Mouse (Mus musculus): ENCODE results near the gene Cnnm2.

Gene Cnnm2

DNA sequence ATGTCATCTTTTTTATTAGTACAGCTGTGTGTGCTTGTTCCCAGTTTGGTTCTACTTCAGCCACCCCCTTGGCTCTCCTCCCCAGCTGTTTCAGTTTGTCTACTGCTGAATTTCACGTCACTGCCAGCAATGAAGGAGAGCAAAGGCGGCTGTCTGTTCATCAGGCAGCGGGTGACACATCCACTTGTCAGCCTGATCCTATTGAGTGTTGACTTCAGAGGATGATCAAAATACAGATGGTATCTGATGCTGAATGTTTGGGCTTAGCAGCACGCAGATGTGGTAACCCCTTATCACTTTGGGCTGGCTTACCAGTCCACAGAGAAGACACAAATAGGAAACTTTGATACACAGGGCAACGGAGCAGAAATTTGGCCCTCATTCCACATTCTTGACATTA lies 85.1 kb downstream of the Cnnm2 start:
- no peak for DNase-seq (ENCODE audit: low read depth, low spot score)

DNA sequence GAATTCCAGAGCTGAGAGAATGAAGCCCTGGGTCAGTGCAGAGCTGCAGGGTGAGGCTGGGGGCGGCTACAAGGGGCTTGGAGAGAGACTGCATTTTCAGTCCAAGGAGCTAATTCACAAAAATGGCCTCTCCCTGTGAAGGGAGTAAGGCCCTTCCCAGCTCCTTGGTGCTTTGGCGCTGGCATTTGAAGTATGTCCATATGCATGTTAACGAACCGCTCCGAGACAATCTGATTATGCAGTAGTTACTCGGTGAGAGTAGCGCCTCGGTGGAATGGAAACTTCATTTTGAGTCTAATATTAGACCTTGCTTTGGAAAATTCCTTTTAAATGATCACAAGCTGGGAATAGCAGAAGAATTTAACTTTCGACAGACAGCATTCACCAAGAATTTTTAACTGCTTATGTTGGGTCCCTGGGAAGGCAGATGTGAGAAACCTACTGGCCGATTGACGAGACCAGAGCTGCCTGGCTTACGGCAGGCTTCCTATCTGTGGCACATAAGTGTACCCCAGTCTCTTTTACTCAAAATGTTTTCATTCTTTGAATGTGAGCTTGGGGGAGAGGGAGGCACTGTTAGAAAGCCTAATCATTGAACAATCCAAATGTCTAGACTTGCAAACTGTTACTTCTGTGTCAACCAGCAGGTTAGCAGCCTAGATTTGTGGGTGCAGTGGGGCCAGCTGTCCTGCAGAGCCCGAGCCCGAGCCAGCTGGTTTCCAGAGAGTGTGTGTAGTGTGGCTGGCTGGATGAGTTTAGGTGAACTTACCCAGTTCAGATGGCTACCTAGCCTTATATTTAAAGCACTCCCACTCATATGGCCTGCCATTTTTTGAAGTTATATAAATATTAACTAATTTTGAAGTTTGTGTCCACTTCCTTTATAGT lies 87.2 kb downstream of the Cnnm2 start:
- no peak for DNase-seq (ENCODE audit: low read depth, low spot score)

DNA sequence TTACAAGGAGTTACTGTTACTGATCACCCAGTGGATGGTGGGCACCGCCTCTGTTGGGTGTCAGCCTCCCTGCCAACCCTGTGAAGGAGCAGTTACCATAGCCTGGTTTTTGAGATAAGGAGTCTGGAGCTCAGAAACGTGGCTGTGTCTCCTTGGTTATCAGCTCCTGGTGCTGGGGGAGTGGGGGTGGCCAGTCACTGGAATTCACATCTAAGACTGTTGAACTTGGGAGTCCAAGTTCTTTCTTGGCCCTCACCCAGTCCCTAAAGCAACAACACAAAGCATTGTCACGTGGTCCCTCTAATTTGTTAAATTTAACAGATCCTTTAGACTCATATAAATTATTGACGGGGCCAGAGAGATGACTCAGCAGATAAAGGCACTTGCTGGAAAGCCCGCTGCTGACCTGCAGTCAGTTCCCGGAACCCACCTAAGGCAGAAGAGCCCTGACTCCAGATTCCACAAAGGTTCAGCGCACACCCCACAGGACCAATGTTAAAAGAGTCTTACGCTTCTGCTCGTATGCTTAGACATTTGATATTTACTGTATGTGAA lies 88.1 kb downstream of the Cnnm2 start:
- DNase-seq (ENCODE audit: low read depth, low spot score) = no peak

DNA sequence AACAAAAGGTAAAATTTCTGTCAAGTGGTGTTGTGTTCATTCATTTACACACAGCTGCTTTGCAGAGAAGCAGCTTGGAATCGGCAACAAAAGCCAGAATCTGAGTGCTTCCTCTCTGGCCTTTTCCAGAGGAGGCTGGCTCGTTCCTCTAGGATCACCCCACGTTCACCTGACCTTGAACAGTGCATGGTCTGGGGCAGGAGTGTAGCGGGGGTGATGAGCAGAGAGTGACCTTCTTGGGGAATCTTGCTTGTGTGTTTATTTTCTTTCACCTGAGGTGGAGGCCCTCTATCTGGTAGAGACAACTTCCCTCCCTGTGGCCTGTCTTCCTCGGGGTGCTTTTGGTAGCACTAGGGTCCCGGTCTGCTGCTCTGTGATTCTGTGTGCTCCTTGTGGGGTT lies 94.8 kb downstream of the Cnnm2 start:
- DNase-seq (ENCODE audit: low read depth, low spot score) = no peak

DNA sequence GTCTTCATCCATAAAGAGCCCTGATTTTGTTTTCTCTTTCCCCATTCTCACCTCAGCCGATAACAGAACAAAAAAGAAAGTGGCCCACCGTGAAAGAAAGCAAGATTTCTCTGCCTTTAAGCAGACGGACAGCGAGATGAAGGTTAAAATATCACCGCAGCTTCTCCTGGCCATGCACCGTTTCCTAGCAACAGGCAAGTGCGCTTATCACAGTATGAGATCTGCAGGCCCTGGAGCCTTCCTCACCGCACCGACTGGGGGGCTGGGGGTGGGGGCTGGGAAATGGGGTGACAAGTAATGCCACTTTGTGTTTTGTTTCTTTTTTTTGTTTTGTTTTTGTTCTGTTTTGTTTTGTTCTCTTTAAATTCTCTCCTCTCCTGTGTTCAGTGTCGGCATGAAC lies 95.4 kb downstream of the Cnnm2 start:
- no peak for DNase-seq (ENCODE audit: low read depth, low spot score)

DNA sequence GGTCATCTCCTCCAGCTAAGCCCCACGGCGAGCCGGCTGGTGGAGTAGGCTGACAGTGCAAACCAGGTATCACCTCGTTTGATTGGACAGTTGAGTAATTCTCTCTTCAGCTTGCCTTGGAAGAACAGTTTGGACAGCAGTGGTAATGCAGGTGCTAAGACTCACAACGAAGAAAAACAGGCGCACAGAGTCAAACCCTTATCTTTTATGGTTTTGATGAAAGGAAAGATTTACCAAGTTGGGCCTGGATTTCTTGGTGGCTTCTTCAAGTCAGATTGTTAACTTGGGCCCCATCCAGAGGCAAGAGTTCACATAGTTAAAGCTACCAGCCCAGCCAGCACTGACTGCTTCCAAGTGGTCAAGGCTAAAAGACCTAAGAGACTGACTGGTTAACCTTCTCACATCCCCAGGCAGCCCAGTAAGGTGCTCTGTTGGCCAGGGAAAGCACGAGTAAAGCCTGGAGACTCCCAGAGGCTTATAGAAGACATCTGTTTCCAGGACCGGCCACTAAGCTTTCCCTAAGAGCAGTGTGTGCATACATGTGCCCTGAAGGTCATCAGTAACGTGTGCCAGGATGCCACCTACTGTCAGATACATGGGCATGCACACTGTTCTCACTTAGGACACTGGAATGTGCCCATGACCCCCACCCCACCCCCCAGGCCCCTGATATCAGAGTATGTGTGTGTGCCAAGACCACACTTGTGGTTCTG lies 96.0 kb downstream of the Cnnm2 start:
- DNase-seq (ENCODE audit: low read depth, low spot score) = no peak

DNA sequence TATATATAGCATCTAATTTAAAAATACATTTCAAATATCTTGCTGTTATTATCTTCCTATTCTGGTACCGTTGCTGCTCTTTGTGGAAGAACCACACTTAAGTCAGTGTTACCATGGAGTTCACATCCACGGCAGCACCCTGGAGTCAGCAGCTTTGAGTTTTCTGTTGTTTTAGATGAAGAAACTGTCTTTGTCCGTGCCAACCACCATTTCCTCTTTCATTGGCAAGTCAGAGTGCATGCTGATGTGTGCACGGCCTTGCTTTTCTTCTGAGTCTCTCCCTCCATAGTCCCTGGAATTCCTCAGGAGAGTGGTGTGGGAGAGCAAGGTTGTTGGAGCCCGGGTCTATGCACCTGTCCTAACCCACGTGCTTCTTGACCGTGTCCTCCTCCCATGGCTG lies 96.8 kb downstream of the Cnnm2 start:
- DNase-seq (ENCODE audit: low read depth, low spot score) = no peak

DNA sequence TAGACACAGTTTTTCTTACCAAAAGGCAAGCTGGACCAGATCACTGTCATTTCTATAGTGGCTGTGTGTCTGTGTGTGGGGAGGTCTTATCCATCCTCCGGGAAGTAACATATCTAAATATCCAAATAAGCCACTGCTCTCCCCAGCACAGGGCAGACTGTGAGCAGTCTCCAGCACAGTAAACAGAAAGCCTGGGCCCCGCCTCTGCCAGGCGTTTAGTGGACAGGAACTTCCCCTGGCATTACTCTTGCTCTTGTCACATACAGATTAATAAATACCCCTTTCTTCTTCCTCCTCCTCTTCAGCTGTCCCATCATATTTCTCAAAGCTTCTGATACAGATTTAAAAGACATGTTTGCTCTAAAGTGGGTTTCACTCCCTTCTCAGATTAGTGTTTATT lies 101.2 kb downstream of the Cnnm2 start:
- DNase-seq (ENCODE audit: low read depth, low spot score) = no peak

DNA sequence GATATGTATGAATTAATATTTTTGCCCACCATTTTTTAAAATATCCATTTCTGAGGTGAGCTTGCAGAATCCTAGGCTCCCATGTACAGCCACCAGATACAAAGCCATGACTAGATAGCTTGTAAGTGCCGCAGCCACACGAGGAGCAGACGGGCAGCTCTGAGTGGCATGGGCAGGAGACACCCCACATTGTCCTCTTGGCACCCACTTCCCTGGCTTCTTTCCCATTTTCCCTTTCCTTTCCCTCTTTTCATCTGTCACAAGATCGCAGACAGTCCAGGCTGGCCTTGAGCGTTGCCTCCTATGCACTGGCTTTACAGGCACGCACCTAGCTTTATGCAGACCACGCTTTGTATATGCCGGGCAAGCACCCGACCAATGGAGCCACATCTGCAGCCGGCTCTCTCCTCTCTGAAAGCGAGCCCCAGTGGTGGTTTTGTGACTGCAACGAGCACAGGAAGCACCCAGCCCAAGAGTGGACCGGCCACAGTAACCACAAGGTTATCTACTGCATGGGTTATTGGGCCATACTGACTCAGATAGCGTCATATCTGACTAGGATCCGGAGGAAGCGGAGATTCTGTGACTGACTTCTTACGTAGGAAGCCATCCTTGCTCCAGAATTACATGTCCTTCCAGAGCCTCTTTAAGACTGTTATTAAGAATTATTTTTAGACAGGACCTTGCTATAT lies 102.0 kb downstream of the Cnnm2 start:
- DNase-seq (ENCODE audit: low read depth, low spot score) = no peak

DNA sequence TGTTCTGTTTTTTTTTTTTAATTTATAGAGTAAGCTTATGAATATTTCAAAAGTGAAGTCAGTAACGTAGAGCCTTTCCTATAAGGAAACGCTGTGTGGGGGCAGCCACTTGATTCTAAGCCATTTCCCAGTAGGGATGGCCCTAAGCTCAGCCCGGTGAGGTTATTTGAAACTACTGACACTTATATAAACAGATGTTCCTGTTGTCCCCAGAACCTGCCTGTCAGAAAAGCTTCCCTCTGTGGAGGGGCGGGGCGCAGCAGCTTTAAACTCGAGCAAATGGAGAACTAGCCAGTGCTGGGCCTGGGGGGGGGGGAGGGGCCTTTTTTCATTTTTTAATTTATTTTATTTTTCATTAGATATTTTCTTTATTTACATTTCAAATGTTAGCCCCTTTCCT lies 102.7 kb downstream of the Cnnm2 start:
- no peak for DNase-seq (ENCODE audit: low read depth, low spot score)

DNA sequence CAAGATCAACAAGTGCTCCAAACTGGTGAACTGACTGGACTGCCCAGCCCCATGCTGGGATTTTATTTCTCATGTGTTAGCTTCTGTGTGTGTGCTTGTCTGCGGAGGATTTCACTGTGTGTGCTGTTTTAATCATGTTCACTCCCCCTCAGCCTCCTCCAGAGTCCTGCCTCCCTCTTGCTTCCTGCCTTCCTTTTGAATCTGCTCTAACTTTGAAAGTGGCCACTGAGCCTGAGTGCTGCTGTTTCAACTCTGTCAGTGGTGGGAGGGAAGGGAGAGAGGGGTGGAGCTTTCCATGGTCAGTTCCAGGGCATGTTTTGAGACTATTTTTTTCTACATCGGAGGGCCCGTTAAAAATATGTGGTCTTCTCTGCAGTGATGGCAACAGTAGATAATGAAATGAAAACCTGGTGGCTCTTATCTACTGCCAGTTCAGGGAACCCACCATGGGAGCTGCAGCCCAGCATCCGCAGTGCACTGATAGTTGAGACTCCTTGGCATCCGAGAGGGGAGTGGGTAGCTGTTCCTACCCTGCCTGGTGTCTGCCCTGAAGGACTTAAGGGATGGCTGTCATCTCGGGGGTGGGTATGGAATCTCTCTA lies 103.4 kb downstream of the Cnnm2 start:
- DNase-seq (ENCODE audit: low read depth, low spot score) = no peak

DNA sequence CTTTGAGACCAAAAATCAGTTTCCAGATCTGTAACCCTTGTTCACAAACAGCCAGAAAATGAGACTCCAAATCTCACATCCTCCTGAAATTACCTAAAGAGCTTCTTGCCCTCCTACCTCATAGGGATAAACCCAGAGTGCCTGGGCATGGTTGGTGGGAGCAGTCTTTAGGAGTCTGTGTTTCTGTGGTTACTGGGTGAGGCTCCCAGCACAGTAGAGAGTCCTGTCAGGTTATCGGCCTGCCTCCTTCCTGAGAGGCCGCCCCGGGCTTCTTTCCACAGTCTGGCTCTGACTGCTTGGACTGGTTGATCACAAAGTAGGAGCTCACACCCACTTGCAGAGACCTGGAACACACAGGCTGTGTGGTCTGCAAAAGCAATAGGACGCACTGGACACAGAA lies 104.0 kb downstream of the Cnnm2 start:
- DNase-seq (ENCODE audit: low read depth, low spot score) = no peak

DNA sequence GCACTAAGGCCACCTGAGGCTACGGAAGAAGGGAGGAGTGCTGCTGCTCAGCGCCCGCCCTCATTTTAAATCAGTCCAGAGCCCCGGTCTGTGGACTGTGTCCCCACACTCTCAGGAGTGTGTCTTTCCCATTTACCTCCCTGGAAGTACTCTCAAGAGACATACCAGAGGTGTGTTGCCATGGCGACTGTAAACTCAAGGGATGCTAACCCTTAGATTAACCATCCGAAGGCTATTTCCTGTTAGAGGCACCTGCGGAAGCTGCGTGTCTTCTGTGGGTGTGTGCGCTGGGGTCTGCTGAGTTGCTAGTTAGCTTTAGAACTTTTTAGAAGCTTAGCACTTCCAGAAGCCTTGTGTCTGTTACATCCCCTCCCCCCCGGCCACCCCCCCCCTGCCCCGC lies 107.7 kb downstream of the Cnnm2 start:
- no peak for DNase-seq (ENCODE audit: low read depth, low spot score)

DNA sequence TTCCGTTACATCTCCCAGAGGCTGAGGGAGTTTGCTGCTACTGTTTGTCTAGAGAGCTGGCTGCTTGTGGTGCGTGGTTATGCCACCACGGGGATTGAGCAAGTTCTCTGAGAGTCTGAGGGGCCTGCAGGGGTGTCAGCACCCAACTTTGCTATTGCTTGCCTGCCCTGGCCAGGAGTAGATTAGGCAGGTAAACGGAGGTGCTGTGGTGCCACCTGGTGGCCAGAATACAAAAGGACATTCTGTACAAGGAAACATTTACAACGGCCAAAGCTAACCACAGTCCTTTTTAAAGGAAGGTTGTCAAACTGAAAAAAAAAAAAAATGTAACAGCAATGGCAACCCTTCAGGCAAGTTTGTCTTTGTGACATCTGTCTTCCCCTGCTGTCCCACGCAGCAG lies 108.1 kb downstream of the Cnnm2 start:
- no peak for DNase-seq (ENCODE audit: low read depth, low spot score)

DNA sequence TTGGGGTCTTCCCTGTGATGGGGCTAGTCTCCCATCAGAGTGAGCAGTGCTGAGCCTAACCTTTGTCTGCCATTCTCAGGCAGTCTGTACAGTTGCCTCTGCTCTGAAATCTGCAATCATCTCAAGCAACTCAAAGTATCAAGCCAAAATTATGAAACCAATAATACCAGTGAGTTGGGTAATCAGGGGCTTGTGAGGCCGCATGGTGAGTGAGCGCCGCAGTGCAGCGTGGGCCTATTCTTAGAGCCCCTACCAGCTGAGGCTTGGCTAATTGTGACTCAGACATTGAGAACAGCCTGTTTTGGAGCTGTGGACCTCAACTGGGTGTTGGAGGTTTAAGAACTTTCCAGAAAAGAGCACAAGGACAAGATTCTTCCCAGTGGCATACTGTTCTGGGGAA lies 109.7 kb downstream of the Cnnm2 start:
- no peak for DNase-seq (ENCODE audit: low read depth, low spot score)

DNA sequence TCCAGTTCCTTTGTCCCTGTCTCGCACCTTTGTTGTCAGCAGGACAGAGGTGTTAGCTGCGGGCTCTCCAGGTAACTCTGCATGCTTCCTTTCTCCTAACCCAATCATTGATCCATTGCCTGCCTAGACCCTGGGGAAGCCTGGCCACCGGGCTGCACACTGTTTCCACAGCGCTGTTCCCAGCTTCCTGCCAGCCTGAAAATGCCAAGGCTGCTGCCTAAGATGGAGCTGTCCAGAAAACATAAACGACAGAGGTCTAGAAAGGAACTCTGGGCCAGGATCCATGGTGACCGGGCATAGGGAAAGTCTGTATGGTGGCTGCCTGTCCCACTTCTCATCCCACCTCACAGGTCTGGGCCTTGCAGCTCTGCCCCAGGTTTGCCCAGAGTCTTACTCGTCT lies 110.3 kb downstream of the Cnnm2 start:
- no peak for DNase-seq (ENCODE audit: low read depth, low spot score)

DNA sequence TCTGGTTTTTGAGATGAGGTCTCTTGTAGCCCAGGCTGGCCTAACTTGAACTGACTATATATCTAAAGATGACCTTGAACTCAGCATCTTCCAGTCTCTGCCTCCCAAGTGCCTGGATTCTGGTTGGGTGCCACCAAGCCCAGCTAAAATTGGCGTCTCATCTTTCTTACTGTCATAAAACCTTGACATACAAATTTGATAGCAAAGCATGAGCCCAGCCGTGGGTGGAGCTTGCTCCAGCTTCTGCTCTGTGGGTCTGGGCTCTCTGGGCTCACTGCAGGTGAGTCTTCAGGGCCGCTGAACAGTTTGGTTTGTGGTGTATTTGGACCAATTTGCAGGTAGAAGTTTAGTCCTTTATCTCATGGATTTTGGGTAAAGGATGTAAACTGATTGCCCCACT lies 112.5 kb downstream of the Cnnm2 start:
- no peak for DNase-seq (ENCODE audit: low read depth, low spot score)

DNA sequence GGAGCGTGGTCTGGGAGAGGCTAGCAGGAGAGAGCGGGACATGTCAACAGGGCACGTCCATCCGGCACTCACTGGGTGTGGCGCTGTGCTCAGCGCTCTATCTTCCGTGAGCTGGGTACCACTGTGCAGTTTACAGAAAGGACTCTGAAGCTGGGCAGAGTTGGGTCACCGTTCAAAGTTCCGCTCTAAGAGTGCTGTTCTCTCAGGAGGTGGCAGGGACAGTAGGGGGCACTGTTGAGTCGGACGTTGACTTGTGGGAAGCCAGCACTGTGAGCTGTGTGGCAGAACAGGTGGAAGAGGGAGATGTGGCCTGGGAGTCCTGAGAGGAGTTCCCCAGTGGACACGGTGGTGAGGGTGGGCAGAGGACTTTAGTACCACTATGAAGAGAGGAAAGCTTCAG lies 114.4 kb downstream of the Cnnm2 start:
- DNase-seq (ENCODE audit: low read depth, low spot score) = no peak

DNA sequence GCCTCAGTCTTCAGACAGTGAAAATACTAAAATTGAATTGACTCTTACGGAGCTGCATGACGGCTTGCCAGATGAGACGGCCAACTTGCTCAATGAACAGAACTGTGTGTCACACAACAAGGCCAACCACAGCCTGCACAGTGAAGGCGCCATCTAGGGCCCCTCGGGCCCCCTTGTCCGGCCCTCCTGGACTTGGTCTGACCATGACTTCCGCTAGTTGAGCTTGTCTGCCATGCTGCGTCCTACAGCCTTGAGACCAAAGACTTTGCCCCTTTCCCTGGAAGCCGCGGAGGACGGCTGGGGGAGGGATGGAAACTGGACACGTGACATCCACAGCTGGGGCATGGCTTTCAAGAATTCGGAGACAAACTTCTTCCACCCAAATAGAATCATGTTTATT lies 116.5 kb downstream of the Cnnm2 start:
- DNase-seq (ENCODE audit: low read depth, low spot score) = no peak

DNA sequence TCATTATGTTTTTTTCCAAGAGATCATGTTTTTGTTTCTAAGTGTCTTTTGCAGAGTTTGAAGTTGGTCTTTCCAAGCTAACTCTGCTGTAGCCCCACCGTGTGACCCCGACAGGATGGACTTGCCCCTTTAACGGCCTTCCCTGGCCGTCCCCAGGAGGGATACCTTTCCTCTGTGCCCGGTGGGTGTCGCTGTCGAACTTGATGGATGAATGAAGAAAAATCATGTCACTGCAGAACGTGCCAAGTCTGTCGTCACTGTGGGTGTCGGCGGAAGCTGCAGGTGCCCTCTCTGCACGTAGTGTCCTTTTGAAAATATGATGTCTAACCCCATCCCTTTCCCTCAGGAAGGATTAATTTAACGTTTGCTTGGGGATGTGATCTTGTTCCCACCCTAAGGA lies 117.0 kb downstream of the Cnnm2 start:
- no peak for DNase-seq (ENCODE audit: low read depth, low spot score)

DNA sequence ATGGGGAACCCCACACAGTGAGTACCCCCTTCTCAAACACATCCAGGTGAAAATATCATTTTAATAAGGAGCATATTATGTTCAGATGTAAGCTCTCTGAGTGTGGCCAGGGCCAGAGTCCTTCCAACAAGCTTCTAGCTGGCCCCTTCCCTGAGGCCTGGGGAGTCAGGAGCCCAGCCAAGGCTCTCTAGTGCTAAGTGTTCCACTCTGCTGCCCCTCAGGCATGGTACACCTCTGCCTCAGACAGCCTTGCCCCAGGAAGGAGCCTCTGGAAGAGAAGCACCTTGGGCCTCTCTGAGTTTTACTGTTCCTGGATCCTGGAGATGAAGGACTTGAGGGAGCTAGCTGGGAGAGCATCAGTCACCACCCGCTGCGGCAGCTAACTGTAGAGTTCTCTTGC lies 118.5 kb downstream of the Cnnm2 start:
- DNase-seq (ENCODE audit: low read depth, low spot score) = no peak

DNA sequence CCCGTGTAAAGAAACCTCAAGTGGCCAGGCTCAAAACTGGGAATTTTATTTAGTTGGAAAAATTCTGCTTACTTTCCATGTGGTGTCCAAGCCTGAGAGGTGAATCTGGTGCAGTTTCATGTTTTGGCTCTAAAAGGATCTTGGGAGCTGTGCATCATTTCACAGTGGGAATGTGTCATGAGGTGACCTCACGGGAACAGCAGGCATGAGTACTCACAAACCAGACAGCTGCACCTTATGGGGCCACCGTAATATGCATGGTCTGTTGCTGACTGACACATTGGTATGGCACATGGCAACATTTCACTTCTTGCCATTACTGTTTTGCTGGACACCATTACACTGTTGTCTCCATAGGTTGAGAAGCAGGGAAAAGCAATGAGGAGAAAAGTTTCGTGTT lies 124.0 kb downstream of the Cnnm2 start:
- no peak for DNase-seq (ENCODE audit: low read depth, low spot score)
